Mouse (Mus musculus): ENCODE results near the gene Lmcd1. TPM values are rescaled to one million over a fixed set of nuclear protein-coding genes. Genes with fewer than 3 reads are reported as not detected.

Gene Lmcd1
- polyA plus RNA-seq, 1 experiment from 2014 or later: 0.45 TPM

GRCm38 (mm10) chr6:112266631-112267030 lies 6.9 kb upstream of the Lmcd1 start:
- WGBS (ENCODE audit: insufficient replicate concordance): 52% methylated on average over 1 of the region's 1 CpGs

GRCm38 (mm10) chr6:112267661-112268357 lies 5.7 kb upstream of the Lmcd1 start:
- Histone ChIP-seq H3K9me3 (replicated peaks) (no peaks in the 10 kb centered on the region), H3K4me2 (no peak overlapping the region), H3K27ac (no peak overlapping the region), H3K27me3 (replicated peaks) (no peaks in the 10 kb centered on the region; the same call in 1 of the 2 replicates), H3K36me3 (no peaks in the 10 kb centered on the region), H3K4me3 (no peak overlapping the region), H3K9ac (no peak overlapping the region), H3K4me1 (no peaks in the 10 kb centered on the region)
- ATAC-seq: no peak
- WGBS (ENCODE audit: insufficient replicate concordance): 74% methylated on average over 6 of the region's 6 CpGs

More at GRCm38 (mm10) chr6:112266631-112267030, 6.9 kb upstream of the Lmcd1 start:
- Histone ChIP-seq H3K9ac (no peak overlapping the region), H3K4me2 (no peak overlapping the region), H3K27me3 (replicated peaks) (no peaks in the 10 kb centered on the region), H3K9me3 (replicated peaks) (no peaks in the 10 kb centered on the region), H3K36me3 (no peaks in the 10 kb centered on the region), H3K4me3 (no peak overlapping the region), H3K4me1 (no peaks in the 10 kb centered on the region), H3K27ac (no peak overlapping the region)
- no peak for ATAC-seq

GRCm38 (mm10) chr6:112274261-112275055 lies 900 bp downstream of the Lmcd1 start:
- ATAC-seq: no peak
- Histone ChIP-seq H3K4me2 (no peak overlapping the region), H3K27me3 (replicated peaks) (peaks cover 17% of the 10 kb centered on the region), H3K27ac (no peak overlapping the region), H3K9ac (no peak overlapping the region), H3K4me1 (no peaks in the 10 kb centered on the region), H3K36me3 (no peaks in the 10 kb centered on the region), H3K9me3 (replicated peaks) (no peaks in the 10 kb centered on the region), H3K4me3 (no peak overlapping the region)
- 32% methylated on average over 9 of the region's 9 CpGs for WGBS (ENCODE audit: insufficient replicate concordance)

- WGBS (ENCODE audit: insufficient replicate concordance): 54% methylated on average over 6 of the region's 6 CpGs
- H3K9me3 ChIP-seq (replicated peaks): no peaks in the 10 kb centered on the region
- no peak overlapping the region for H3K9ac ChIP-seq
- H3K4me3 ChIP-seq: no peak overlapping the region
- peaks cover 17% of the 10 kb centered on the region for H3K27me3 ChIP-seq (replicated peaks)
- no peaks in the 10 kb centered on the region for H3K4me1 ChIP-seq
- ATAC-seq: no peak
- H3K4me2 ChIP-seq: no peak overlapping the region
- H3K36me3 ChIP-seq: no peaks in the 10 kb centered on the region
- H3K27ac ChIP-seq: no peak overlapping the region
These were observed 2.2 kb downstream of the Lmcd1 start for GRCm38 (mm10) chr6:112275731-112276245.

GRCm38 (mm10) chr6:112278805-112279204 lies 5.2 kb downstream of the Lmcd1 start:
- no peak overlapping the region for H3K4me3 ChIP-seq
- WGBS (ENCODE audit: insufficient replicate concordance): 54% methylated on average over 1 of the region's 1 CpGs

GRCm38 (mm10) chr6:112280161-112280560 lies 6.6 kb downstream of the Lmcd1 start:
- H3K27ac ChIP-seq: no peak overlapping the region
- H3K4me1 ChIP-seq: no peaks in the 10 kb centered on the region
- no peak for ATAC-seq
- H3K4me2 ChIP-seq: no peak overlapping the region
- no peaks in the 10 kb centered on the region for H3K36me3 ChIP-seq
- no peaks in the 10 kb centered on the region for H3K9me3 ChIP-seq (replicated peaks)
- no peak overlapping the region for H3K9ac ChIP-seq
- 78% methylated on average over 2 of the region's 2 CpGs for WGBS (ENCODE audit: insufficient replicate concordance)
- no peak overlapping the region for H3K4me3 ChIP-seq
- no peaks in the 10 kb centered on the region for H3K27me3 ChIP-seq (replicated peaks)

More at GRCm38 (mm10) chr6:112278805-112279204, 5.2 kb downstream of the Lmcd1 start:
- Histone ChIP-seq H3K36me3 (no peaks in the 10 kb centered on the region), H3K27ac (no peak overlapping the region), H3K4me2 (no peak overlapping the region), H3K27me3 (replicated peaks) (peaks cover 10% of the 10 kb centered on the region), H3K4me1 (no peaks in the 10 kb centered on the region), H3K9ac (no peak overlapping the region), H3K9me3 (replicated peaks) (no peaks in the 10 kb centered on the region)
- ATAC-seq: no peak

- no peak overlapping the region for H3K4me2 ChIP-seq
- H3K4me1 ChIP-seq: no peaks in the 10 kb centered on the region
- H3K4me3 ChIP-seq: no peak overlapping the region
- H3K27me3 ChIP-seq (replicated peaks): no peaks in the 10 kb centered on the region
- H3K9ac ChIP-seq: no peak overlapping the region
- H3K36me3 ChIP-seq: no peaks in the 10 kb centered on the region
- WGBS (ENCODE audit: insufficient replicate concordance): 56% methylated on average over 3 of the region's 3 CpGs
- no peak overlapping the region for H3K27ac ChIP-seq
- no peak for ATAC-seq
- H3K9me3 ChIP-seq (replicated peaks): no peaks in the 10 kb centered on the region
These were observed 7.4 kb downstream of the Lmcd1 start for GRCm38 (mm10) chr6:112280945-112281344.

GRCm38 (mm10) chr6:112281935-112282334 lies 8.4 kb downstream of the Lmcd1 start:
- H3K9me3 ChIP-seq (replicated peaks): no peaks in the 10 kb centered on the region
- H3K4me1 ChIP-seq: no peaks in the 10 kb centered on the region
- H3K9ac ChIP-seq: no peak overlapping the region
- H3K4me2 ChIP-seq: no peak overlapping the region
- no peak overlapping the region for H3K4me3 ChIP-seq
- 63% methylated on average over 2 of the region's 2 CpGs for WGBS (ENCODE audit: insufficient replicate concordance)
- H3K27ac ChIP-seq: no peak overlapping the region
- no peak for ATAC-seq
- no peaks in the 10 kb centered on the region for H3K27me3 ChIP-seq (replicated peaks)
- H3K36me3 ChIP-seq: no peaks in the 10 kb centered on the region

GRCm38 (mm10) chr6:112284087-112284486 lies 10.5 kb downstream of the Lmcd1 start:
- ATAC-seq: no peak

GRCm38 (mm10) chr6:112287671-112288070 lies 14.1 kb downstream of the Lmcd1 start:
- H3K4me2 ChIP-seq: no peak overlapping the region
- no peak overlapping the region for H3K27ac ChIP-seq
- H3K27me3 ChIP-seq (replicated peaks): no peaks in the 10 kb centered on the region
- no peaks in the 10 kb centered on the region for H3K9me3 ChIP-seq (replicated peaks)
- H3K36me3 ChIP-seq: no peaks in the 10 kb centered on the region
- no peak overlapping the region for H3K4me3 ChIP-seq
- no peaks in the 10 kb centered on the region for H3K4me1 ChIP-seq
- H3K9ac ChIP-seq: no peak overlapping the region
- whole genome bisulfite sequencing (ENCODE audit: insufficient replicate concordance): 71% methylated on average over 9 of the region's 9 CpGs
- no peak for ATAC-seq

More at GRCm38 (mm10) chr6:112284087-112284486, 10.5 kb downstream of the Lmcd1 start:
- 61% methylated on average over 2 of the region's 2 CpGs for WGBS (ENCODE audit: insufficient replicate concordance)
- Histone ChIP-seq H3K9ac (no peak overlapping the region), H3K4me1 (no peaks in the 10 kb centered on the region), H3K4me3 (no peak overlapping the region), H3K27me3 (replicated peaks) (no peaks in the 10 kb centered on the region), H3K4me2 (no peak overlapping the region), H3K27ac (no peak overlapping the region), H3K36me3 (no peaks in the 10 kb centered on the region), H3K9me3 (replicated peaks) (no peaks in the 10 kb centered on the region)

GRCm38 (mm10) chr6:112288271-112288670 lies 14.7 kb downstream of the Lmcd1 start:
- Histone ChIP-seq H3K4me3 (no peak overlapping the region), H3K27me3 (replicated peaks) (no peaks in the 10 kb centered on the region), H3K9ac (no peak overlapping the region), H3K4me2 (no peak overlapping the region), H3K4me1 (no peaks in the 10 kb centered on the region), H3K27ac (no peak overlapping the region), H3K36me3 (no peaks in the 10 kb centered on the region), H3K9me3 (replicated peaks) (no peaks in the 10 kb centered on the region)
- ATAC-seq: no peak
- 69% methylated on average over 3 of the region's 3 CpGs for WGBS (ENCODE audit: insufficient replicate concordance)

- no peak for ATAC-seq
- Histone ChIP-seq H3K4me2 (no peak overlapping the region), H3K9ac (no peak overlapping the region), H3K27ac (no peak overlapping the region), H3K36me3 (no peaks in the 10 kb centered on the region), H3K4me1 (no peaks in the 10 kb centered on the region), H3K27me3 (replicated peaks) (no peaks in the 10 kb centered on the region), H3K9me3 (replicated peaks) (no peaks in the 10 kb centered on the region), H3K4me3 (no peak overlapping the region)
- WGBS (ENCODE audit: insufficient replicate concordance): 54% methylated on average over 4 of the region's 4 CpGs
These were observed 17.6 kb downstream of the Lmcd1 start for GRCm38 (mm10) chr6:112291146-112291545.
